Mouse (Mus musculus) bone marrow, adult 2 months (tissue): Measurements from ENCODE around the gene Kcne3.

Experiments used
- CTCF ChIP-seq: fragments of 200-500 bp; IDR thresholded peaks from 2 replicates; pipeline ENCODE4 v1.5.1; 2011; ENCODE audit warnings: low read length, control low read depth; ENCODE audit not compliant: control insufficient read depth, insufficient read depth
- POLR2A ChIP-seq: fragments of 200-500 bp; IDR thresholded peaks from 2 replicates; pipeline ENCODE4 v1.6.1; 2011; ENCODE audit warnings: low read depth, mild to moderate bottlenecking, control low read depth, low read length, borderline replicate concordance; ENCODE audit not compliant: control insufficient read depth

DNA sequence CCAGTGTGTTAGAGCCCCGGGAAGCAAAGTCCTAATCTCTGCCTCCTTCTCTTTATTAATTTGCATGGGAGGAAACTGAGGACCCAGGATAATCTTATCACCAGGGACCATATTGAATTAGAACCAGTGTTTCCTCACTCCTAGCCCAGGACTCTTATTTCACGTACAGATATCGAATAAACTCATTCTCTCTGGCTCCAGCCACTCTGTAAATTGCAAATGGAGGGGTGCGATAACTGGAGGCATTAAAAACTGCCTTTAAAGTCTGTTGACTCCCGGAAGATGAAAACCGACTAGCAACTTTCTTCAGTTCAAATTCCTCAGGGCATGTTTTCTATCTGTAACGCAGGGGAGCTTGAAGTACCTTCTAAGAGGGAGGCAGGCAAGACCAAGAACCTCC is 3.1 kb downstream of the Kcne3 start:
- TF ChIP-seq CTCF (no peak), POLR2A (no peak)
